Comparison of ENCODE assay signal across 8 mouse cellular contexts in the genomic region with DNA sequence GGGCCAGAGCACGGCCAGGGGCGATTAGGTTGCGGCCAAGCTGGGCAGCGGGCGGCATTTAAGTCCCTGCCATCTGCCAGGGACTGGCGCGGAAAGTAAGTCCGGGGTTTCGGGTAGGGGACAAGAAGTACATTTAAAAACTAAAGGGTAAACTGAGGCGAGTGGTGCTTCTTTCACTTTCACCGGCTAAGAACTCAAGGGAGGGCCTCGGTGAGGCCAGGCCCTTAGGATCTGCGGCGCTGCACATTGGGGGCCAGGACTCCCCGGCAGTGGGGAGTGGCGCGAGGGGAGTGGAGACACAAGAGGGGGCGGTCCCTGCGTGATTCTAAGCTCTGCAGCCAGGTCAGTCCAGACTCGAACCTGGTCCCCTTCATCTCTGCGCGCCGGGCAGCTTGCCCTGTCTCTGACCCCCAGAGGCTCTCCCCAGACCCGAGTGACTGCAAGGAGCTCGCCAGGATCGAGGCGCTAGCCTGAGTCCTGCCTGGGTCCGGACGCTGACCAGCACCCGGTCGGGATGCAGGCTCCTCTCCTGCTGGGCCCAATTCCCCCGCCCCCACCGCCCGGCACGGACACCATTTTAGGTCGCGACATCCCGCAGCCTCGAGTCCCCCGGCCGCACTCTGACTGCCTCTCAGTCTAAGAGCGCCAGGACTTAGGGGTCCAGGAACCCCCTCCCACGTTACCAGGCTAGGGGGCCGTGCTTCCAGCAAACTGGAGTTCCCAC. TPM values are rescaled to one million over a fixed set of nuclear protein-coding genes. Genes with fewer than 3 reads are reported as not detected.
A peak's percentile ranks its signal among the peaks of the same experiment; 100 is the strongest.
DNase-seq lines count a peak whose midpoint lies in the region; ATAC-seq and TF ChIP-seq lines count a peak whose summit lies in the region.

No protein-coding gene starts in this region.

- H3K79me2 ChIP-seq in CH12.LX (replicated peaks; ENCODE audit: control insufficient read depth, extremely low read depth, insufficient read depth, poor library complexity, severe bottlenecking): peaks cover 9% of the 10 kb centered on the region

- peaks cover 2 to 33% of the 10 kb centered on the region in 2 experiments; a peak in 2 of 4 replicates for H3K4me1 ChIP-seq in CH12.LX (ENCODE audit: control insufficient read depth in 1 of 2, insufficient read depth in 2 of 2)
- H3K4me1 ChIP-seq in heart, embryonic 11.5 days (ENCODE audit: control insufficient read depth, insufficient read depth, low read length): peaks cover 15% of the 10 kb centered on the region
- H3K4me1 ChIP-seq in kidney, embryonic 16.5 days (ENCODE audit: insufficient read depth, low read length): peaks cover 18% of the 10 kb centered on the region
- H3K4me1 ChIP-seq in lung, postnatal 0 days (ENCODE audit: insufficient read depth, low read depth, low read length): peaks cover 5% of the 10 kb centered on the region; the same call in 1 of the 2 replicates

- H3K27ac ChIP-seq in CH12.LX (ENCODE audit: insufficient read depth, low read depth): 0 out of 2 replicates have a peak overlapping the region, but pooled peaks have one; percentile 1
- peak overlapping the region; percentile 96 for H3K27ac ChIP-seq in heart, embryonic 11.5 days (ENCODE audit: low read depth, low read length)
- H3K27ac ChIP-seq in kidney, embryonic 16.5 days (ENCODE audit: low read length): peak overlapping the region; percentile 99
- peak overlapping the region; percentile 90 for H3K27ac ChIP-seq in lung, postnatal 0 days (ENCODE audit: low read length)

- no peaks in the 10 kb centered on the region for H3K9me3 ChIP-seq in CH12.LX (replicated peaks; ENCODE audit: low read length)
- H3K9me3 ChIP-seq in heart, embryonic 11.5 days (replicated peaks; ENCODE audit: control insufficient read depth, low read length): no peaks in the 10 kb centered on the region
- H3K9me3 ChIP-seq in kidney, embryonic 16.5 days (ENCODE audit: low read length): no peaks in the 10 kb centered on the region
- no peaks in the 10 kb centered on the region for H3K9me3 ChIP-seq in lung, postnatal 0 days (ENCODE audit: low read length)

- H3K4me3 ChIP-seq in CH12.LX (replicated peaks in 1 of 3; ENCODE audit: low read depth in 2 of 3, low read length in 2 of 3, poor library complexity in 1 of 3): peak overlapping the region; percentile 68 to 86 (median 83)
- peak overlapping the region; percentile 91 for H3K4me3 ChIP-seq in heart, embryonic 11.5 days (ENCODE audit: low read depth, low read length)
- H3K4me3 ChIP-seq in kidney, embryonic 16.5 days (ENCODE audit: low read length): peak overlapping the region; percentile 80
- H3K4me3 ChIP-seq in lung, postnatal 0 days (ENCODE audit: low read depth, low read length): peak overlapping the region; percentile 85

- TF ChIP-seq CTCF in CH12.LX (conservative IDR thresholded peaks at IDR 0.05 in 1 of 2, IDR thresholded peaks at IDR 0.05 in 1 of 2; ENCODE audit: low read depth in 2 of 2, low read length in 2 of 2): no peak
- TF ChIP-seq CTCF in lung, postnatal 0 days (IDR thresholded peaks at IDR 0.05): no peak

- in situ Hi-C loops in CH12.LX (cut with MboI; ENCODE audit: low pct_ligation_motif_present, low pct_unique_long_range_greater_than_20kb, low sequenced_read_pairs): loop anchor here (5.0 kb wide), 1 partner anchor 57 kb away; no protein-coding TSS in a partner anchor

- H3K27me3 ChIP-seq in CH12.LX (replicated peaks): no peaks in the 10 kb centered on the region
- H3K27me3 ChIP-seq in heart, embryonic 11.5 days (ENCODE audit: control insufficient read depth, insufficient read depth, low read length): no peaks in the 10 kb centered on the region
- no peaks in the 10 kb centered on the region for H3K27me3 ChIP-seq in kidney, embryonic 16.5 days (ENCODE audit: insufficient read depth, low read length)
- no peaks in the 10 kb centered on the region for H3K27me3 ChIP-seq in lung, postnatal 0 days (replicated peaks; ENCODE audit: insufficient read depth, low read length)

- TF ChIP-seq EP300 in CH12.LX (IDR thresholded peaks at IDR 0.05; ENCODE audit: low read length): no peak
- TF ChIP-seq EP300 in lung, postnatal 0 days (IDR thresholded peaks at IDR 0.05): no peak

- WGBS in heart, embryonic 11.5 days (ENCODE audit: insufficient replicate concordance): under 1% methylated on average over 44 of the region's 44 CpGs
- WGBS in kidney, embryonic 16.5 days: under 1% methylated on average over 44 of the region's 44 CpGs
- 1% methylated on average over 39 of the region's 44 CpGs for WGBS in lung, postnatal 0 days

- ATAC-seq in heart, embryonic 11.5 days (replicated peaks; ENCODE audit: insufficient number of reproducible peaks, low FRiP score, low TSS enrichment): no peak
- peak; percentile 0 for ATAC-seq in kidney, embryonic 16.5 days (ENCODE audit: low FRiP score, low TSS enrichment)
- ATAC-seq in lung, postnatal 0 days: no peak

- DNase-seq in CH12.LX (ENCODE audit: extremely low read depth) (peak; percentile 37), ZHBTc4 (ENCODE audit: low read depth, low spot score) (peak; percentile 74)
- peak; percentile 46 for DNase-seq in embryo, embryonic 11 days
- peak; percentile 74 for DNase-seq in lung, postnatal 0 days (ENCODE audit: low spot score)
- DNase-seq in skeletal muscle tissue, adult 2 months (ENCODE audit: low read depth, low spot score): peak; percentile 52
- DNase-seq in yolk sac, embryonic 10.5 days (ENCODE audit: low spot score): no peak

- no peak for TF ChIP-seq RAD21 in CH12.LX (IDR thresholded peaks at IDR 0.05; ENCODE audit: low read depth, low read length)

- peak overlapping the region; percentile 82 for H3K4me2 ChIP-seq in CH12.LX (ENCODE audit: insufficient read depth, low read depth, poor library complexity, severe bottlenecking)
- peak overlapping the region; percentile 88 for H3K4me2 ChIP-seq in heart, embryonic 11.5 days
- peak overlapping the region; percentile 88 for H3K4me2 ChIP-seq in kidney, embryonic 16.5 days (replicated peaks; ENCODE audit: low read depth, low read length)
- H3K4me2 ChIP-seq in lung, postnatal 0 days (replicated peaks; ENCODE audit: low read depth, low read length): peak overlapping the region; percentile 92

- peaks cover 24 to 38% of the 10 kb centered on the region in 2 experiments for H3K36me3 ChIP-seq in CH12.LX (replicated peaks in 1 of 2; ENCODE audit: control insufficient read depth in 1 of 2, insufficient read depth in 1 of 2, low read length in 1 of 2)
- H3K36me3 ChIP-seq in heart, embryonic 11.5 days (ENCODE audit: control insufficient read depth, insufficient read depth, low read length): peaks cover 19% of the 10 kb centered on the region
- H3K36me3 ChIP-seq in kidney, embryonic 16.5 days (ENCODE audit: insufficient read depth, low read length): peaks cover 23% of the 10 kb centered on the region
- H3K36me3 ChIP-seq in lung, postnatal 0 days (ENCODE audit: insufficient read depth, low read length): peaks cover 6% of the 10 kb centered on the region; the same call in 1 of the 2 replicates

- dilution Hi-C loops in CH12.LX (cut with MboI; ENCODE audit: extremely low pct_ligation_motif_present, extremely low pct_unique_long_range_greater_than_20kb, low sequenced_read_pairs): no loop called here

- peak overlapping the region; percentile 60 for H3K9ac ChIP-seq in CH12.LX (ENCODE audit: insufficient read depth, low read depth)
- peak overlapping the region; percentile 85 for H3K9ac ChIP-seq in heart, embryonic 11.5 days (ENCODE audit: low read depth, low read length)
- peak overlapping the region; percentile 83 for H3K9ac ChIP-seq in kidney, embryonic 16.5 days (replicated peaks; ENCODE audit: low read length)
- H3K9ac ChIP-seq in lung, postnatal 0 days (replicated peaks; ENCODE audit: low read depth): peak overlapping the region; percentile 64

- TF ChIP-seq POLR2A in CH12.LX (IDR thresholded peaks at IDR 0.05; ENCODE audit: low read depth, low read length): no peak

TF ChIP-seq in CH12.LX, 34 proteins besides CTCF, POLR2A, EP300 and RAD21:
- 0 out of 2 replicates have a peak, but pooled peaks have one; percentile 8 for TF ChIP-seq TCF12 (IDR thresholded peaks at IDR 0.05; ENCODE audit: low read depth, low read length)
- no peak for TF ChIP-seq E2F4 (IDR thresholded peaks at IDR 0.05; ENCODE audit: insufficient replicate concordance, low read depth, low read length)
- TF ChIP-seq USF1 (IDR thresholded peaks at IDR 0.05; ENCODE audit: low read depth, low read length): no peak
- TF ChIP-seq SIN3A (IDR thresholded peaks at IDR 0.05; ENCODE audit: low read length): peak; percentile 2

RNA-seq across cellular contexts. Expression of gene Zfp687, which starts 0.7 kb away (rescaled TPM):
- total RNA-seq in CH12.LX (2012; rRNA removed): 10.8 and 11.1 TPM in 2 replicates
- 3.3 and 4.2 TPM in 2 replicates for total RNA-seq in CH12.LX (2014; rRNA removed)
- 12.6 and 13.5 TPM in 2 replicates for polyA plus RNA-seq in CH12.LX (2012; ENCODE audit: insufficient read length, low read depth)
- polyA plus RNA-seq in heart, embryonic 11.5 days (2014; fragmentation: Nextera tagmentation; extraction: Ambion mirVana): 16.2 and 19.6 TPM in 2 replicates
- polyA plus RNA-seq in kidney, embryonic 16.5 days (2015; fragmentation: Nextera tagmentation; extraction: Ambion mirVana): 28.8 and 32.9 TPM in 2 replicates
- polyA plus RNA-seq in lung, postnatal 0 days (2015; fragmentation: Nextera tagmentation; extraction: Ambion mirVana): 9.9 and 10.1 TPM in 2 replicates

RNA-seq across cellular contexts. Expression of gene Psmd4, which starts 27.8 kb away (rescaled TPM):
- total RNA-seq in CH12.LX (2012; rRNA removed) (258 and 276 TPM in 2 replicates), CH12.LX (2014; rRNA removed) (284 and 305 TPM in 2 replicates)
- polyA plus RNA-seq in CH12.LX (2012; ENCODE audit: insufficient read length, low read depth): 332 and 360 TPM in 2 replicates
- polyA plus RNA-seq in heart, embryonic 11.5 days (2014; fragmentation: Nextera tagmentation; extraction: Ambion mirVana): 231 and 247 TPM in 2 replicates
- polyA plus RNA-seq in kidney, embryonic 16.5 days (2015; fragmentation: Nextera tagmentation; extraction: Ambion mirVana): 279 and 281 TPM in 2 replicates
- polyA plus RNA-seq in lung, postnatal 0 days (2015; fragmentation: Nextera tagmentation; extraction: Ambion mirVana): 170 and 185 TPM in 2 replicates

RNA-seq across cellular contexts. Expression of gene Pi4kb, which starts 40.1 kb away (rescaled TPM):
- total RNA-seq in CH12.LX (2012; rRNA removed): 39.2 and 44.7 TPM in 2 replicates
- 21.2 and 24.0 TPM in 2 replicates for total RNA-seq in CH12.LX (2014; rRNA removed)
- polyA plus RNA-seq in CH12.LX (2012; ENCODE audit: insufficient read length, low read depth): 30.7 and 31.3 TPM in 2 replicates
- polyA plus RNA-seq in heart, embryonic 11.5 days (2014; fragmentation: Nextera tagmentation; extraction: Ambion mirVana): 12.9 and 18.5 TPM in 2 replicates
- 25.0 and 30.3 TPM in 2 replicates for polyA plus RNA-seq in kidney, embryonic 16.5 days (2015; fragmentation: Nextera tagmentation; extraction: Ambion mirVana)
- 13.6 and 15.6 TPM in 2 replicates for polyA plus RNA-seq in lung, postnatal 0 days (2015; fragmentation: Nextera tagmentation; extraction: Ambion mirVana)

Comparison
In these comparisons a context has a peak if more than half of its experiments do, and no peak if none do; other contexts are left out.
1. H3K27ac ChIP-seq: peak in every context shown above with its lines; median percentile 99 in kidney, embryonic 16.5 days; 96 in heart, embryonic 11.5 days; 90 in lung, postnatal 0 days; 1 in CH12.LX.